Mouse (Mus musculus) lung, postnatal 0 days (tissue): ENCODE measurements around the gene Mb21d2.

Experiments used
- CTCF ChIP-seq: IDR thresholded peaks from 2 replicates; pipeline ENCODE4 v1.5.1; 2016; ENCODE audit warnings: antibody characterized with exemption, mild to moderate bottlenecking
- EP300 ChIP-seq: IDR thresholded peaks from 2 replicates; pipeline ENCODE4 v1.6.1; 2016; ENCODE audit warnings: antibody characterized with exemption, mild to moderate bottlenecking, control low read depth

GRCm38 (mm10) chr16:28898509-28899160 is 30.8 kb downstream of the Mb21d2 start:
- TF ChIP-seq CTCF (peak; percentile 65), EP300 (no peak)
